Mouse (Mus musculus): ENCODE results near the gene Uevld. TPM values are rescaled to one million over a fixed set of nuclear protein-coding genes. Genes with fewer than 3 reads are reported as not detected.

Uevld gene
- polyA plus RNA-seq, 1 experiment: 1.3 TPM

- H3K27ac ChIP-seq (ENCODE audit: insufficient read depth, low read length): no peak overlapping the region
- WGBS: 39% methylated on average over 7 of the region's 7 CpGs
- no peaks in the 10 kb centered on the region for H3K27me3 ChIP-seq (ENCODE audit: control insufficient read depth, insufficient read depth, low read length)
- TF ChIP-seq POLR2A (IDR thresholded peaks at IDR 0.05; ENCODE audit: low read depth, low read length) (no peak), CTCF (IDR thresholded peaks at IDR 0.05; ENCODE audit: extremely low read depth, insufficient read depth, insufficient read length, insufficient replicate concordance) (no peak)
- H3K36me3 ChIP-seq (ENCODE audit: control insufficient read depth, insufficient read depth, low read length): no peaks in the 10 kb centered on the region
- no peak overlapping the region for H3K4me3 ChIP-seq (ENCODE audit: extremely low read depth, insufficient read depth, insufficient read length)
- no peaks in the 10 kb centered on the region for H3K4me1 ChIP-seq (ENCODE audit: control insufficient read depth, insufficient read depth, insufficient read length)
- no peak for DNase-seq (ENCODE audit: low read depth in 1 of 2, low spot score in 2 of 2)
Measured at GRCm38 (mm10) chr7:46964070-46964469, 5.7 kb upstream of the Uevld start.

- Histone ChIP-seq H3K36me3 (ENCODE audit: control insufficient read depth, insufficient read depth, low read length) (no peaks in the 10 kb centered on the region), H3K4me3 (ENCODE audit: extremely low read depth, insufficient read depth, insufficient read length) (no peak overlapping the region), H3K4me1 (ENCODE audit: control insufficient read depth, insufficient read depth, insufficient read length) (no peaks in the 10 kb centered on the region), H3K27ac (ENCODE audit: insufficient read depth, low read length) (no peak overlapping the region; the same call in 1 of the 2 replicates), H3K27me3 (ENCODE audit: control insufficient read depth, insufficient read depth, low read length) (no peaks in the 10 kb centered on the region)
- peak; percentile 51 to 60 for DNase-seq (ENCODE audit: low read depth in 1 of 2, low spot score in 2 of 2)
- WGBS: 3% methylated on average over 9 of the region's 9 CpGs
- TF ChIP-seq CTCF (IDR thresholded peaks at IDR 0.05; ENCODE audit: extremely low read depth, insufficient read depth, insufficient read length, insufficient replicate concordance) (peak; percentile 62; the same call in 1 of the 2 replicates), POLR2A (IDR thresholded peaks at IDR 0.05; ENCODE audit: low read depth, low read length) (no peak)
Measured at GRCm38 (mm10) chr7:46962806-46963618, 4.7 kb upstream of the Uevld start.

GRCm38 (mm10) chr7:46962132-46962531 is 3.8 kb upstream of the Uevld start:
- Histone ChIP-seq H3K27ac (ENCODE audit: insufficient read depth, low read length) (no peak overlapping the region), H3K27me3 (ENCODE audit: control insufficient read depth, insufficient read depth, low read length) (no peaks in the 10 kb centered on the region), H3K4me3 (ENCODE audit: extremely low read depth, insufficient read depth, insufficient read length) (no peak overlapping the region), H3K4me1 (ENCODE audit: control insufficient read depth, insufficient read depth, insufficient read length) (no peaks in the 10 kb centered on the region; the same call in 1 of the 2 replicates), H3K36me3 (ENCODE audit: control insufficient read depth, insufficient read depth, low read length) (no peaks in the 10 kb centered on the region)
- DNase-seq (ENCODE audit: low read depth in 1 of 2, low spot score in 2 of 2): no peak
- no peak for TF ChIP-seq POLR2A (IDR thresholded peaks at IDR 0.05; ENCODE audit: low read depth, low read length)
- no peak for TF ChIP-seq CTCF (IDR thresholded peaks at IDR 0.05; ENCODE audit: extremely low read depth, insufficient read depth, insufficient read length, insufficient replicate concordance)

DNA sequence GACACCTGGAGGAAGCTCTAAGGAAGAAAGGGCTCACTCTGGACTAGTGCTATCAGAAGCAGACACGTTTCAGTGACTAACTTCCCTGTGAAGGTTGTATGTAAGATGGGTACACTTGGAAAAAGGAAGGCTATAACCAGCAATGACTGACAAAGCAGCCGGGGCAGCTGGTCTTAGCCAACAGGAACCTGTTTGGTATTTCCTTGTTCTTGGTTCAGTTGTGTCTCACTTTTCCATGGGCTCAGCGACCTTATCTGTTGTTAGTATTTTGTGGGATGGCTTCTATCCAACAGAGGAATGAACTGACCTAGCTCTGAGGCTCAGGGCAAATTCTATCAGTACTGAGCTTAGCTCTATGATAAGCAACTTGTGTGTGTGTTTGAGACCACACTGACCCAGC is 2.7 kb upstream of the Uevld start:
- H3K4me3 ChIP-seq (ENCODE audit: extremely low read depth, insufficient read depth, insufficient read length): no peak overlapping the region
- no peaks in the 10 kb centered on the region for H3K36me3 ChIP-seq (ENCODE audit: control insufficient read depth, insufficient read depth, low read length)
- WGBS: 56% methylated on average over 3 of the region's 3 CpGs
- no peaks in the 10 kb centered on the region for H3K27me3 ChIP-seq (ENCODE audit: control insufficient read depth, insufficient read depth, low read length)
- no peak for DNase-seq (ENCODE audit: low read depth in 1 of 2, low spot score in 2 of 2)
- TF ChIP-seq POLR2A (IDR thresholded peaks at IDR 0.05; ENCODE audit: low read depth, low read length) (no peak), CTCF (IDR thresholded peaks at IDR 0.05; ENCODE audit: extremely low read depth, insufficient read depth, insufficient read length, insufficient replicate concordance) (no peak)
- no peaks in the 10 kb centered on the region; the same call in 1 of the 2 replicates for H3K4me1 ChIP-seq (ENCODE audit: control insufficient read depth, insufficient read depth, insufficient read length)
- no peak overlapping the region for H3K27ac ChIP-seq (ENCODE audit: insufficient read depth, low read length)

DNA sequence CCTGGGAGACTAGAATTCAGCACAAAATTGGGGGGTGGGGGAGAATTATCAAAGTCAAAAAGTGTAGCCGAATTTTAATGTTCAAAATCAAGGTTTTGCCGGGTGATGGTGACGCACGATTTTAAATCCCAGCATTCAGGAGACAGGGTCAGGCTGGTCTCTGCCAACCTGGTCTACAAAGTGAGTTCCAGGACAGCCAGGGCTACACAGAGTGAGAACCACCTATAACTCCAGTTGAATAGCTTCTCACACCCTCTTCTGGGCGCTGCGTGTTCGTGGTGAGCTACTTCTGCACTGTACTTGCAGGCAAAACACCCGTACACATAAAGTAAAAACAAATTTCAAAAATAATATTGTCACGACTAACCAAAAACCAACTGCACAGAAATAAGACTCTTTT is 526 bp upstream of the Uevld start:
- no peak for DNase-seq (ENCODE audit: low read depth in 1 of 2, low spot score in 2 of 2)
- 13% methylated on average over 9 of the region's 9 CpGs for WGBS
- H3K4me3 ChIP-seq (ENCODE audit: extremely low read depth, insufficient read depth, insufficient read length): peak overlapping the region; percentile 85; the same call in 1 of the 2 replicates
- TF ChIP-seq CTCF (IDR thresholded peaks at IDR 0.05; ENCODE audit: extremely low read depth, insufficient read depth, insufficient read length, insufficient replicate concordance) (no peak), POLR2A (IDR thresholded peaks at IDR 0.05; ENCODE audit: low read depth, low read length) (no peak)
- H3K27ac ChIP-seq (ENCODE audit: insufficient read depth, low read length): no peak overlapping the region
- no peaks in the 10 kb centered on the region for H3K27me3 ChIP-seq (ENCODE audit: control insufficient read depth, insufficient read depth, low read length)
- H3K36me3 ChIP-seq (ENCODE audit: control insufficient read depth, insufficient read depth, low read length): no peaks in the 10 kb centered on the region
- H3K4me1 ChIP-seq (ENCODE audit: control insufficient read depth, insufficient read depth, insufficient read length): no peaks in the 10 kb centered on the region; the same call in 1 of the 2 replicates

- Histone ChIP-seq H3K36me3 (ENCODE audit: control insufficient read depth, insufficient read depth, low read length) (peaks cover 8% of the 10 kb centered on the region), H3K27me3 (ENCODE audit: control insufficient read depth, insufficient read depth, low read length) (no peaks in the 10 kb centered on the region), H3K27ac (ENCODE audit: insufficient read depth, low read length) (no peak overlapping the region), H3K4me3 (ENCODE audit: extremely low read depth, insufficient read depth, insufficient read length) (no peak overlapping the region), H3K4me1 (ENCODE audit: control insufficient read depth, insufficient read depth, insufficient read length) (no peaks in the 10 kb centered on the region)
- WGBS: 41% methylated on average over 4 of the region's 4 CpGs
- DNase-seq (ENCODE audit: low read depth in 1 of 2, low spot score in 2 of 2): peak in 1 of 2 experiments; percentile 18
- TF ChIP-seq POLR2A (IDR thresholded peaks at IDR 0.05; ENCODE audit: low read depth, low read length) (no peak), CTCF (IDR thresholded peaks at IDR 0.05; ENCODE audit: extremely low read depth, insufficient read depth, insufficient read length, insufficient replicate concordance) (no peak)
Measured at GRCm38 (mm10) chr7:46935847-46936246, 22.5 kb downstream of the Uevld start.

GRCm38 (mm10) chr7:46934788-46935187 is 23.5 kb downstream of the Uevld start:
- WGBS: 59% methylated on average over 8 of the region's 8 CpGs
- H3K27me3 ChIP-seq (ENCODE audit: control insufficient read depth, insufficient read depth, low read length): no peaks in the 10 kb centered on the region
- H3K4me1 ChIP-seq (ENCODE audit: control insufficient read depth, insufficient read depth, insufficient read length): no peaks in the 10 kb centered on the region
- no peak for TF ChIP-seq POLR2A (IDR thresholded peaks at IDR 0.05; ENCODE audit: low read depth, low read length)
- no peak for TF ChIP-seq CTCF (IDR thresholded peaks at IDR 0.05; ENCODE audit: extremely low read depth, insufficient read depth, insufficient read length, insufficient replicate concordance)
- H3K27ac ChIP-seq (ENCODE audit: insufficient read depth, low read length): no peak overlapping the region
- DNase-seq (ENCODE audit: low read depth in 1 of 2, low spot score in 2 of 2): no peak
- H3K4me3 ChIP-seq (ENCODE audit: extremely low read depth, insufficient read depth, insufficient read length): no peak overlapping the region
- peaks cover 7% of the 10 kb centered on the region for H3K36me3 ChIP-seq (ENCODE audit: control insufficient read depth, insufficient read depth, low read length)
